Mouse (Mus musculus): ENCODE data around the gene Gm12184. TPM values are rescaled to one million over a fixed set of nuclear protein-coding genes. Genes with fewer than 3 reads are reported as not detected.

Gm12184 gene
- total RNA-seq, 1 experiment = 12.2 TPM

- in situ Hi-C loops (cut with MboI; ENCODE audit: low sequenced_read_pairs in 2 of 2, unreplicated experiment in 2 of 2) = no loop called here
- Histone ChIP-seq H3K36me3 (ENCODE audit: control insufficient read depth, insufficient read depth, low read length, poor library complexity, severe bottlenecking) (peaks cover 38% of the 10 kb centered on the region), H3K4me3 (ENCODE audit: insufficient read depth in 1 of 2, low read depth in 1 of 2, low read length in 2 of 2, poor library complexity in 1 of 2, severe bottlenecking in 1 of 2) (peak overlapping the region; percentile 86 to 94), H3K9ac (ENCODE audit: insufficient read depth, low read depth, low read length, poor library complexity, severe bottlenecking) (peak overlapping the region; percentile 94), H3K4me1 (ENCODE audit: control insufficient read depth in 2 of 2, insufficient read depth in 2 of 2, low read length in 2 of 2, poor library complexity in 1 of 2) (peaks cover 0 to 3% of the 10 kb centered on the region in 2 experiments; a peak in 2 of 4 replicates), H3K27ac (ENCODE audit: insufficient read depth, low read depth, low read length, poor library complexity, severe bottlenecking) (peak overlapping the region; percentile 95), H3K9me3 (ENCODE audit: control insufficient read depth, insufficient read depth, low read depth, low read length) (no peaks in the 10 kb centered on the region)
- DNase-seq (ENCODE audit: low read depth, low spot score) = no peak
- TF ChIP-seq ZC3H11A (IDR thresholded peaks at IDR 0.05; ENCODE audit: borderline replicate concordance, low read depth, low read length) = no peak
- peak; percentile 95 for TF ChIP-seq ZNF384 (IDR thresholded peaks at IDR 0.05; ENCODE audit: low read depth, low read length)
- no peak for TF ChIP-seq HCFC1 (IDR thresholded peaks at IDR 0.05; ENCODE audit: borderline replicate concordance, insufficient read depth, low read length)
- no peak for TF ChIP-seq CHD2 (IDR thresholded peaks at IDR 0.05; ENCODE audit: low read depth, low read length)
- no peak for TF ChIP-seq MAFK (IDR thresholded peaks at IDR 0.05; ENCODE audit: insufficient read depth, low read depth, low read length)
Observed at GRCm38 (mm10) chr11:48798984-48799920, 27.2 kb downstream of the Gm12184 start.

- H3K4me1 ChIP-seq (ENCODE audit: control insufficient read depth in 2 of 2, insufficient read depth in 2 of 2, low read length in 2 of 2, poor library complexity in 1 of 2) = peaks cover 0 to 3% of the 10 kb centered on the region in 2 experiments; a peak in 2 of 4 replicates
- DNase-seq (ENCODE audit: low read depth, low spot score) = no peak
- peak overlapping the region; percentile 18; the same call in 1 of the 2 replicates for H3K27ac ChIP-seq (ENCODE audit: insufficient read depth, low read depth, low read length, poor library complexity, severe bottlenecking)
- H3K9me3 ChIP-seq (ENCODE audit: control insufficient read depth, insufficient read depth, low read depth, low read length) = no peaks in the 10 kb centered on the region
- in situ Hi-C loops (cut with MboI; ENCODE audit: low sequenced_read_pairs in 2 of 2, unreplicated experiment in 2 of 2) = no loop called here
- TF ChIP-seq CHD2 (IDR thresholded peaks at IDR 0.05; ENCODE audit: low read depth, low read length) (no peak), HCFC1 (IDR thresholded peaks at IDR 0.05; ENCODE audit: borderline replicate concordance, insufficient read depth, low read length) (no peak), ZC3H11A (IDR thresholded peaks at IDR 0.05; ENCODE audit: borderline replicate concordance, low read depth, low read length) (no peak), ZNF384 (IDR thresholded peaks at IDR 0.05; ENCODE audit: low read depth, low read length) (no peak), MAFK (IDR thresholded peaks at IDR 0.05; ENCODE audit: insufficient read depth, low read depth, low read length) (no peak)
- peak overlapping the region; percentile 67; the same call in 1 of the 2 replicates for H3K9ac ChIP-seq (ENCODE audit: insufficient read depth, low read depth, low read length, poor library complexity, severe bottlenecking)
- H3K4me3 ChIP-seq (ENCODE audit: insufficient read depth in 1 of 2, low read depth in 1 of 2, low read length in 2 of 2, poor library complexity in 1 of 2, severe bottlenecking in 1 of 2) = peak overlapping the region; percentile 40 to 94; a peak in 2 of 4 replicates
- peaks cover 30% of the 10 kb centered on the region for H3K36me3 ChIP-seq (ENCODE audit: control insufficient read depth, insufficient read depth, low read length, poor library complexity, severe bottlenecking)
Observed at GRCm38 (mm10) chr11:48798308-48798707, 28.1 kb downstream of the Gm12184 start.

- TF ChIP-seq MAFK (IDR thresholded peaks at IDR 0.05; ENCODE audit: insufficient read depth, low read depth, low read length) (no peak), HCFC1 (IDR thresholded peaks at IDR 0.05; ENCODE audit: borderline replicate concordance, insufficient read depth, low read length) (no peak), ZC3H11A (IDR thresholded peaks at IDR 0.05; ENCODE audit: borderline replicate concordance, low read depth, low read length) (no peak), ZNF384 (IDR thresholded peaks at IDR 0.05; ENCODE audit: low read depth, low read length) (no peak), CHD2 (IDR thresholded peaks at IDR 0.05; ENCODE audit: low read depth, low read length) (no peak)
- H3K4me1 ChIP-seq (ENCODE audit: control insufficient read depth in 2 of 2, insufficient read depth in 2 of 2, low read length in 2 of 2, poor library complexity in 1 of 2) = peaks cover 0 to 2% of the 10 kb centered on the region in 2 experiments; a peak in 2 of 4 replicates
- DNase-seq (ENCODE audit: low read depth, low spot score) = no peak
- no peak overlapping the region for H3K27ac ChIP-seq (ENCODE audit: insufficient read depth, low read depth, low read length, poor library complexity, severe bottlenecking)
- peaks cover 21% of the 10 kb centered on the region for H3K36me3 ChIP-seq (ENCODE audit: control insufficient read depth, insufficient read depth, low read length, poor library complexity, severe bottlenecking)
- in situ Hi-C loops (cut with MboI; ENCODE audit: low sequenced_read_pairs in 2 of 2, unreplicated experiment in 2 of 2) = no loop called here
- H3K4me3 ChIP-seq (ENCODE audit: insufficient read depth in 1 of 2, low read depth in 1 of 2, low read length in 2 of 2, poor library complexity in 1 of 2, severe bottlenecking in 1 of 2) = no peak overlapping the region
- H3K9me3 ChIP-seq (ENCODE audit: control insufficient read depth, insufficient read depth, low read depth, low read length) = no peaks in the 10 kb centered on the region
- no peak overlapping the region; the same call in 1 of the 2 replicates for H3K9ac ChIP-seq (ENCODE audit: insufficient read depth, low read depth, low read length, poor library complexity, severe bottlenecking)
Observed at GRCm38 (mm10) chr11:48797287-48797686, 29.2 kb downstream of the Gm12184 start.

GRCm38 (mm10) chr11:48796290-48796689 lies 30.2 kb downstream of the Gm12184 start:
- in situ Hi-C loops (cut with MboI; ENCODE audit: low sequenced_read_pairs in 2 of 2, unreplicated experiment in 2 of 2) = no loop called here

More at GRCm38 (mm10) chr11:48796290-48796689, 30.2 kb downstream of the Gm12184 start:
- TF ChIP-seq HCFC1 (IDR thresholded peaks at IDR 0.05; ENCODE audit: borderline replicate concordance, insufficient read depth, low read length) = no peak
- TF ChIP-seq ZC3H11A (IDR thresholded peaks at IDR 0.05; ENCODE audit: borderline replicate concordance, low read depth, low read length) = no peak
- TF ChIP-seq CHD2 (IDR thresholded peaks at IDR 0.05; ENCODE audit: low read depth, low read length) = no peak
- no peak for TF ChIP-seq ZNF384 (IDR thresholded peaks at IDR 0.05; ENCODE audit: low read depth, low read length)
- TF ChIP-seq MAFK (IDR thresholded peaks at IDR 0.05; ENCODE audit: insufficient read depth, low read depth, low read length) = no peak
- no peak for DNase-seq (ENCODE audit: low read depth, low spot score)
- Histone ChIP-seq H3K4me3 (ENCODE audit: insufficient read depth in 1 of 2, low read depth in 1 of 2, low read length in 2 of 2, poor library complexity in 1 of 2, severe bottlenecking in 1 of 2) (no peak overlapping the region), H3K27ac (ENCODE audit: insufficient read depth, low read depth, low read length, poor library complexity, severe bottlenecking) (no peak overlapping the region), H3K9ac (ENCODE audit: insufficient read depth, low read depth, low read length, poor library complexity, severe bottlenecking) (no peak overlapping the region), H3K4me1 (ENCODE audit: control insufficient read depth in 2 of 2, insufficient read depth in 2 of 2, low read length in 2 of 2, poor library complexity in 1 of 2) (peaks cover 0 to 3% of the 10 kb centered on the region in 2 experiments; a peak in 2 of 4 replicates), H3K36me3 (ENCODE audit: control insufficient read depth, insufficient read depth, low read length, poor library complexity, severe bottlenecking) (peaks cover 11% of the 10 kb centered on the region), H3K9me3 (ENCODE audit: control insufficient read depth, insufficient read depth, low read depth, low read length) (no peaks in the 10 kb centered on the region)

Data from ES-E14 (cell line).